Mouse (Mus musculus) liver, embryonic 15.5 days (tissue): ENCODE measurements around the gene Spink8. TPM values are rescaled to one million over a fixed set of nuclear protein-coding genes. Genes with fewer than 3 reads are reported as not detected.
"Not testable (repeated sequence)": the region's sequence is repeated elsewhere in the genome, so short reads cannot be mapped to it uniquely, and the experiment has no call there.

Experiments
- ATAC-seq: fragments of 200-750 bp; cut with Nextera tagmentation; 2 replicates; pipeline ENCODE4 v1.8.0; 2017; ENCODE audit warnings: moderate number of reproducible peaks, mild to moderate bottlenecking, moderate library complexity; ENCODE audit not compliant: insufficient read depth
- H3K27ac ChIP-seq: fragments of 300-500 bp; sonication (generic); replicated peaks from 2 replicates; pipeline ENCODE4 v1.5.1; 2015; ENCODE audit warnings: mild to moderate bottlenecking, inconsistent platforms
- H3K27me3 ChIP-seq: fragments of 300-500 bp; sonication (generic); 2 replicates; pipeline ENCODE4 v1.6.1; 2015; ENCODE audit warnings: mild to moderate bottlenecking, inconsistent platforms
- H3K36me3 ChIP-seq: fragments of 300-500 bp; sonication (generic); replicated peaks from 2 replicates; pipeline ENCODE4 v1.6.1; 2015; ENCODE audit warnings: moderate library complexity, mild to moderate bottlenecking, inconsistent platforms
- H3K4me1 ChIP-seq: fragments of 300-500 bp; sonication (generic); replicated peaks from 2 replicates; pipeline ENCODE4 v1.6.1; 2015; ENCODE audit warnings: inconsistent platforms
- H3K4me2 ChIP-seq: fragments of 300-500 bp; sonication (generic); 2 replicates; pipeline ENCODE4 v1.6.1; 2015; ENCODE audit warnings: moderate library complexity, mild to moderate bottlenecking, inconsistent platforms
- H3K4me3 ChIP-seq: fragments of 300-500 bp; sonication (generic); replicated peaks from 2 replicates; pipeline ENCODE4 v1.5.1; 2015; ENCODE audit warnings: mild to moderate bottlenecking, inconsistent platforms
- H3K9ac ChIP-seq: fragments of 300-500 bp; sonication (generic); 2 replicates; pipeline ENCODE4 v1.6.1; 2015; ENCODE audit warnings: moderate library complexity, mild to moderate bottlenecking, inconsistent platforms
- H3K9me3 ChIP-seq: fragments of 300-500 bp; sonication (generic); replicated peaks from 2 replicates; pipeline ENCODE4 v1.6.1; 2016; ENCODE audit warnings: inconsistent platforms
- WGBS: fragments of 180-500 bp; shearing (Covaris S2); methylation state at CpG from one replicate; pipeline ENCODE4 v1.1.7; 2015; ENCODE audit warnings: mixed read lengths; ENCODE audit not compliant: insufficient replicate concordance; 5-methylcytosine and 5-hydroxymethylcytosine counted together
- polyA plus RNA-seq: library from polyadenylated mRNA; unstranded; fragments of >200 nt; fragmentation: Nextera tagmentation; extraction: Ambion mirVana; gene quantifications from 2 replicates; pipeline ENCODE4 v1.2.1, GENCODE M21; 2015

The Spink8 gene
- not detected in 2 replicates for polyA plus RNA-seq

- no peaks in the 10 kb centered on the region for H3K27me3 ChIP-seq
- H3K4me2 ChIP-seq, result no peak within 1 kb of the TSS
- H3K4me1 ChIP-seq, result no peaks in the 10 kb centered on the region
- H3K36me3 ChIP-seq, result no peaks in the 10 kb centered on the region
- no peak within 1 kb of the TSS for H3K27ac ChIP-seq
- H3K4me3 ChIP-seq, result no peak within 1 kb of the TSS
- no peak within 1 kb of the TSS for H3K9ac ChIP-seq
- WGBS, result 57% methylated on average over 1 of the region's 1 CpGs
- no peak for ATAC-seq
- no peaks in the 10 kb centered on the region for H3K9me3 ChIP-seq
Observed at GRCm38 (mm10) chr9:109811980-109812379, at the start of gene Spink8. Gene Spink8, plus strand, starts transcription at chr9:109812280.

- WGBS, result 43% methylated on average over 1 of the region's 1 CpGs
- not testable (repeated sequence) for H3K9ac ChIP-seq, H3K27ac ChIP-seq, H3K36me3 ChIP-seq, H3K4me3 ChIP-seq, ATAC-seq, H3K27me3 ChIP-seq, H3K4me1 ChIP-seq, H3K9me3 ChIP-seq, H3K4me2 ChIP-seq
Observed at GRCm38 (mm10) chr9:109766841-109767240, 45.2 kb upstream of the Spink8 start.

- 52% methylated on average over 4 of the region's 4 CpGs for WGBS
- not testable (repeated sequence) for H3K9me3 ChIP-seq, H3K4me1 ChIP-seq
Observed at GRCm38 (mm10) chr9:109790570-109790969, 21.5 kb upstream of the Spink8 start, which contains the start of gene Fbxw27. Gene Fbxw27, minus strand, starts transcription at chr9:109790670.

GRCm38 (mm10) chr9:109795221-109795620, 16.9 kb upstream of the Spink8 start:
- Histone ChIP-seq H3K36me3 (no peaks in the 10 kb centered on the region), H3K4me1 (no peaks in the 10 kb centered on the region), H3K27me3 (no peaks in the 10 kb centered on the region), H3K9me3 (no peaks in the 10 kb centered on the region), H3K4me2 (no peak overlapping the region), H3K4me3 (no peak overlapping the region), H3K9ac (no peak overlapping the region), H3K27ac (no peak overlapping the region)
- no peak for ATAC-seq
- WGBS, result 66% methylated on average over 2 of the region's 2 CpGs

More at GRCm38 (mm10) chr9:109790570-109790969, 21.5 kb upstream of the Spink8 start, which contains the start of gene Fbxw27:
- not testable (repeated sequence) for H3K9ac ChIP-seq, H3K27ac ChIP-seq, H3K27me3 ChIP-seq, H3K36me3 ChIP-seq, H3K4me2 ChIP-seq, H3K4me3 ChIP-seq, ATAC-seq

- Histone ChIP-seq H3K4me3 (no peak overlapping the region), H3K27ac (no peak overlapping the region), H3K36me3 (no peaks in the 10 kb centered on the region), H3K4me2 (no peak overlapping the region), H3K9ac (no peak overlapping the region), H3K4me1 (no peaks in the 10 kb centered on the region), H3K27me3 (no peaks in the 10 kb centered on the region), H3K9me3 (no peaks in the 10 kb centered on the region)
- WGBS, result 56% methylated on average over 2 of the region's 2 CpGs
- ATAC-seq, result no peak
Observed at GRCm38 (mm10) chr9:109795811-109796210, 16.3 kb upstream of the Spink8 start.

GRCm38 (mm10) chr9:109798051-109798450, 14.0 kb upstream of the Spink8 start:
- Histone ChIP-seq H3K9ac (no peak overlapping the region), H3K9me3 (no peaks in the 10 kb centered on the region), H3K4me1 (no peaks in the 10 kb centered on the region), H3K27ac (no peak overlapping the region), H3K36me3 (no peaks in the 10 kb centered on the region), H3K4me2 (no peak overlapping the region), H3K4me3 (no peak overlapping the region), H3K27me3 (no peaks in the 10 kb centered on the region)
- no peak for ATAC-seq
- WGBS, result 71% methylated on average over 1 of the region's 1 CpGs

- H3K4me3 ChIP-seq, H3K27me3 ChIP-seq, H3K36me3 ChIP-seq, H3K4me1 ChIP-seq, H3K27ac ChIP-seq, H3K9me3 ChIP-seq, H3K4me2 ChIP-seq, H3K9ac ChIP-seq, ATAC-seq: not testable (repeated sequence)
- 64% methylated on average over 2 of the region's 2 CpGs for WGBS
Observed at GRCm38 (mm10) chr9:109805596-109805995, 6.5 kb upstream of the Spink8 start.

GRCm38 (mm10) chr9:109806260-109806659, 5.8 kb upstream of the Spink8 start:
- WGBS, result 16% methylated on average over 1 of the region's 1 CpGs
- no peaks in the 10 kb centered on the region for H3K9me3 ChIP-seq
- H3K27me3 ChIP-seq, result no peaks in the 10 kb centered on the region
- ATAC-seq, result no peak
- no peak overlapping the region for H3K4me3 ChIP-seq
- H3K27ac ChIP-seq, result no peak overlapping the region
- H3K9ac ChIP-seq, result no peak overlapping the region
- no peak overlapping the region for H3K4me2 ChIP-seq
- H3K4me1 ChIP-seq, result no peaks in the 10 kb centered on the region
- no peaks in the 10 kb centered on the region for H3K36me3 ChIP-seq

GRCm38 (mm10) chr9:109806695-109807293, 5.3 kb upstream of the Spink8 start:
- Histone ChIP-seq H3K4me1 (no peaks in the 10 kb centered on the region), H3K27me3 (no peaks in the 10 kb centered on the region), H3K4me3 (no peak overlapping the region), H3K9me3 (no peaks in the 10 kb centered on the region), H3K4me2 (no peak overlapping the region), H3K9ac (no peak overlapping the region), H3K36me3 (no peaks in the 10 kb centered on the region), H3K27ac (no peak overlapping the region)
- WGBS, result 64% methylated on average over 2 of the region's 2 CpGs
- ATAC-seq, result no peak

- Histone ChIP-seq H3K4me2 (no peak overlapping the region), H3K9me3 (no peaks in the 10 kb centered on the region), H3K4me3 (no peak overlapping the region), H3K4me1 (no peaks in the 10 kb centered on the region), H3K36me3 (no peaks in the 10 kb centered on the region), H3K27ac (no peak overlapping the region), H3K27me3 (no peaks in the 10 kb centered on the region), H3K9ac (no peak overlapping the region)
- WGBS, result 34% methylated on average over 3 of the region's 3 CpGs
- ATAC-seq, result no peak
Observed at GRCm38 (mm10) chr9:109807898-109808297, 4.2 kb upstream of the Spink8 start.

GRCm38 (mm10) chr9:109813424-109813823, 1.3 kb downstream of the Spink8 start:
- ATAC-seq, result no peak
- 30% methylated on average over 7 of the region's 7 CpGs for WGBS
- no peaks in the 10 kb centered on the region for H3K36me3 ChIP-seq
- H3K9ac ChIP-seq, result no peak overlapping the region
- no peak overlapping the region for H3K4me3 ChIP-seq
- H3K27me3 ChIP-seq, result no peaks in the 10 kb centered on the region
- no peak overlapping the region for H3K4me2 ChIP-seq
- no peak overlapping the region for H3K27ac ChIP-seq
- H3K4me1 ChIP-seq, result no peaks in the 10 kb centered on the region
- H3K9me3 ChIP-seq, result no peaks in the 10 kb centered on the region

GRCm38 (mm10) chr9:109816341-109816740, 4.3 kb downstream of the Spink8 start:
- H3K27ac ChIP-seq, result no peak overlapping the region
- WGBS, result 22% methylated on average over 6 of the region's 6 CpGs
- no peaks in the 10 kb centered on the region for H3K36me3 ChIP-seq
- ATAC-seq, result no peak
- H3K9ac ChIP-seq, result no peak overlapping the region
- no peaks in the 10 kb centered on the region for H3K4me1 ChIP-seq
- no peak overlapping the region for H3K4me3 ChIP-seq
- no peaks in the 10 kb centered on the region for H3K27me3 ChIP-seq
- H3K4me2 ChIP-seq, result no peak overlapping the region
- no peaks in the 10 kb centered on the region for H3K9me3 ChIP-seq
